Mouse (Mus musculus): ENCODE data around the gene Sft2d1.

- TF ChIP-seq MAX (IDR thresholded peaks at IDR 0.05; ENCODE audit: low read depth) (no peak), USF1 (IDR thresholded peaks at IDR 0.05; ENCODE audit: low read depth) (no peak)
Observed at GRCm38 (mm10) chr17:8276680-8277079, 34.2 kb upstream of the Sft2d1 start.

Measured in myocyte (in vitro differentiated cells).